Mouse (Mus musculus): ENCODE measurements at regions not wholly inside any gene's neighbourhood (a gene's known extent, or its start where the extent isn't known, plus 50 kb on each side); places are given as distances from the start of the nearest gene placed in this dataset.

- no peak overlapping the region for H3K4me2 ChIP-seq
- ATAC-seq (replicated peaks; ENCODE audit: insufficient number of reproducible peaks, insufficient read depth, low FRiP score, low read depth) = no peak
- no peak overlapping the region for H3K4me3 ChIP-seq
- no peak overlapping the region for H3K9ac ChIP-seq
- H3K4me1 ChIP-seq (replicated peaks) = peaks cover 13% of the 10 kb centered on the region
- H3K36me3 ChIP-seq = no peaks in the 10 kb centered on the region
- WGBS = 82% methylated on average over 2 of the region's 2 CpGs
- H3K9me3 ChIP-seq (replicated peaks) = no peaks in the 10 kb centered on the region
- H3K27me3 ChIP-seq = no peaks in the 10 kb centered on the region
- H3K27ac ChIP-seq = no peak overlapping the region
These were observed 61.9 kb upstream of the Znrf2 start for GRCm38 (mm10) chr6:54754810-54755209.

GRCm38 (mm10) chr6:54757511-54757911 is 59.2 kb upstream of the Znrf2 start:
- Histone ChIP-seq H3K4me3 (no peak overlapping the region), H3K36me3 (no peaks in the 10 kb centered on the region), H3K9ac (no peak overlapping the region), H3K4me2 (no peak overlapping the region), H3K27me3 (no peaks in the 10 kb centered on the region), H3K4me1 (replicated peaks) (peaks cover 26% of the 10 kb centered on the region), H3K9me3 (replicated peaks) (no peaks in the 10 kb centered on the region), H3K27ac (no peak overlapping the region)
- no peak for ATAC-seq (replicated peaks; ENCODE audit: insufficient number of reproducible peaks, insufficient read depth, low FRiP score, low read depth)
- WGBS = 71% methylated on average over 5 of the region's 5 CpGs

- ATAC-seq (replicated peaks; ENCODE audit: insufficient number of reproducible peaks, insufficient read depth, low FRiP score, low read depth) = peak; percentile 21; the same call in 1 of the 2 replicates
- Histone ChIP-seq H3K9me3 (replicated peaks) (no peaks in the 10 kb centered on the region), H3K9ac (no peak overlapping the region), H3K4me2 (no peak overlapping the region), H3K27me3 (no peaks in the 10 kb centered on the region), H3K36me3 (no peaks in the 10 kb centered on the region), H3K4me3 (no peak overlapping the region), H3K27ac (no peak overlapping the region), H3K4me1 (replicated peaks) (peaks cover 26% of the 10 kb centered on the region)
- 14% methylated on average over 2 of the region's 2 CpGs for WGBS
These were observed 58.6 kb upstream of the Znrf2 start for GRCm38 (mm10) chr6:54758112-54758511.

GRCm38 (mm10) chr6:54759263-54759662 is 57.5 kb upstream of the Znrf2 start:
- Histone ChIP-seq H3K36me3 (no peaks in the 10 kb centered on the region), H3K27ac (no peak overlapping the region), H3K4me1 (replicated peaks) (peaks cover 26% of the 10 kb centered on the region), H3K4me2 (no peak overlapping the region), H3K4me3 (no peak overlapping the region), H3K27me3 (no peaks in the 10 kb centered on the region), H3K9ac (no peak overlapping the region), H3K9me3 (replicated peaks) (no peaks in the 10 kb centered on the region)
- 55% methylated on average over 8 of the region's 8 CpGs for WGBS
- ATAC-seq (replicated peaks; ENCODE audit: insufficient number of reproducible peaks, insufficient read depth, low FRiP score, low read depth) = no peak

- peak overlapping the region; percentile 43 for H3K4me2 ChIP-seq
- ATAC-seq (replicated peaks; ENCODE audit: insufficient number of reproducible peaks, insufficient read depth, low FRiP score, low read depth) = no peak
- no peaks in the 10 kb centered on the region for H3K9me3 ChIP-seq (replicated peaks)
- no peak overlapping the region for H3K27ac ChIP-seq
- H3K27me3 ChIP-seq = no peaks in the 10 kb centered on the region
- peaks cover 26% of the 10 kb centered on the region for H3K4me1 ChIP-seq (replicated peaks)
- WGBS = 2% methylated on average over 11 of the region's 11 CpGs
- no peak overlapping the region for H3K9ac ChIP-seq
- no peaks in the 10 kb centered on the region for H3K36me3 ChIP-seq
- peak overlapping the region; percentile 7; the same call in 1 of the 2 replicates for H3K4me3 ChIP-seq
These were observed 56.7 kb upstream of the Znrf2 start for GRCm38 (mm10) chr6:54759942-54760498.

GRCm38 (mm10) chr6:54760541-54760940 is 56.2 kb upstream of the Znrf2 start:
- Histone ChIP-seq H3K4me3 (no peak overlapping the region), H3K36me3 (no peaks in the 10 kb centered on the region)

GRCm38 (mm10) chr6:54762021-54762420 is 54.7 kb upstream of the Znrf2 start:
- no peak for ATAC-seq (replicated peaks; ENCODE audit: insufficient number of reproducible peaks, insufficient read depth, low FRiP score, low read depth)
- no peak overlapping the region for H3K27ac ChIP-seq
- 50% methylated on average over 5 of the region's 5 CpGs for WGBS
- no peaks in the 10 kb centered on the region for H3K36me3 ChIP-seq
- peaks cover 26% of the 10 kb centered on the region for H3K4me1 ChIP-seq (replicated peaks)
- H3K4me3 ChIP-seq = no peak overlapping the region
- H3K9me3 ChIP-seq (replicated peaks) = no peaks in the 10 kb centered on the region
- H3K9ac ChIP-seq = no peak overlapping the region
- no peak overlapping the region for H3K4me2 ChIP-seq
- no peaks in the 10 kb centered on the region for H3K27me3 ChIP-seq

More at GRCm38 (mm10) chr6:54760541-54760940, 56.2 kb upstream of the Znrf2 start:
- 50% methylated on average over 2 of the region's 2 CpGs for WGBS
- Histone ChIP-seq H3K27me3 (no peaks in the 10 kb centered on the region), H3K4me1 (replicated peaks) (peaks cover 26% of the 10 kb centered on the region), H3K9me3 (replicated peaks) (no peaks in the 10 kb centered on the region), H3K27ac (no peak overlapping the region), H3K4me2 (no peak overlapping the region), H3K9ac (no peak overlapping the region)
- no peak for ATAC-seq (replicated peaks; ENCODE audit: insufficient number of reproducible peaks, insufficient read depth, low FRiP score, low read depth)

GRCm38 (mm10) chr6:54762499-54762898 is 54.2 kb upstream of the Znrf2 start:
- Histone ChIP-seq H3K4me3 (no peak overlapping the region), H3K9ac (no peak overlapping the region), H3K27ac (no peak overlapping the region), H3K4me1 (replicated peaks) (peaks cover 22% of the 10 kb centered on the region), H3K27me3 (no peaks in the 10 kb centered on the region), H3K4me2 (no peak overlapping the region), H3K36me3 (no peaks in the 10 kb centered on the region), H3K9me3 (replicated peaks) (no peaks in the 10 kb centered on the region)
- WGBS = 23% methylated on average over 5 of the region's 5 CpGs
- ATAC-seq (replicated peaks; ENCODE audit: insufficient number of reproducible peaks, insufficient read depth, low FRiP score, low read depth) = no peak

- Histone ChIP-seq H3K4me2 (no peak overlapping the region), H3K4me1 (replicated peaks) (peaks cover 18% of the 10 kb centered on the region), H3K9me3 (replicated peaks) (no peaks in the 10 kb centered on the region), H3K27me3 (no peaks in the 10 kb centered on the region), H3K9ac (no peak overlapping the region), H3K27ac (no peak overlapping the region), H3K36me3 (no peaks in the 10 kb centered on the region), H3K4me3 (no peak overlapping the region)
- 88% methylated on average over 4 of the region's 4 CpGs for WGBS
- ATAC-seq (replicated peaks; ENCODE audit: insufficient number of reproducible peaks, insufficient read depth, low FRiP score, low read depth) = no peak
These were observed 53.0 kb upstream of the Znrf2 start for GRCm38 (mm10) chr6:54763669-54764068.

- Histone ChIP-seq H3K9me3 (replicated peaks) (no peaks in the 10 kb centered on the region), H3K36me3 (no peaks in the 10 kb centered on the region), H3K9ac (no peak overlapping the region), H3K4me1 (replicated peaks) (peaks cover 19% of the 10 kb centered on the region), H3K27me3 (no peaks in the 10 kb centered on the region), H3K4me2 (no peak overlapping the region), H3K27ac (no peak overlapping the region), H3K4me3 (no peak overlapping the region)
- no peak for ATAC-seq (replicated peaks; ENCODE audit: insufficient number of reproducible peaks, insufficient read depth, low FRiP score, low read depth)
- whole genome bisulfite sequencing = 75% methylated on average over 2 of the region's 2 CpGs
These were observed 51.0 kb upstream of the Znrf2 start for GRCm38 (mm10) chr6:54765715-54766114.

- H3K27me3 ChIP-seq = no peaks in the 10 kb centered on the region
- H3K27ac ChIP-seq = no peak overlapping the region
- H3K9me3 ChIP-seq (replicated peaks) = no peaks in the 10 kb centered on the region
- no peak overlapping the region for H3K4me3 ChIP-seq
- no peak overlapping the region for H3K9ac ChIP-seq
- WGBS = 72% methylated on average over 5 of the region's 5 CpGs
- ATAC-seq (replicated peaks; ENCODE audit: insufficient number of reproducible peaks, insufficient read depth, low FRiP score, low read depth) = no peak
- H3K36me3 ChIP-seq = no peaks in the 10 kb centered on the region
- peaks cover 27% of the 10 kb centered on the region for H3K4me1 ChIP-seq (replicated peaks)
- H3K4me2 ChIP-seq = no peak overlapping the region
These were observed 50.1 kb upstream of the Znrf2 start for GRCm38 (mm10) chr6:54766485-54767112.
